Mouse (Mus musculus): Measurements from ENCODE around the gene Polr2a.

The Polr2a gene

DNA sequence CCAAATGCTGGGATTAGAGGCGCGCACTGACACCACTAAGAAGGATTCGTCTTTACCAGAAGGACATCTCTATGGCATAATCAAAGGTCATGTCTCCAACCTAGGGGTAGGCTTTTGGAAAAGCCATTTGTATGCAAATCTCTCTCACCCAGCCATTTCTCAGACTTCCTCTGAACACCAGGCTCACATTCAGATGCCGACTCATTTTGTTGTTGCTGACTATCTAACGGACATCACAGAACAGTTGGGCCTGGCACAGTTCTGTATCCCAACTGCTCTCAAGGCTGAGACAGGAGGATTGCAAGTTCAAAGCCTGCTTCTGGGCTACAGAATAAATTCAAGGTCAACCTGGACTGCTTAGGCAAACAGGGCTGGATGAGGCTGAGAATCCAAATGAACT, 28.9 kb upstream of the Polr2a start:
- in situ Hi-C loops (cut with MboI, MseI), result loop anchor here (25.0 kb wide), 1 partner anchor 1600 kb away; no protein-coding TSS in a partner anchor

DNA sequence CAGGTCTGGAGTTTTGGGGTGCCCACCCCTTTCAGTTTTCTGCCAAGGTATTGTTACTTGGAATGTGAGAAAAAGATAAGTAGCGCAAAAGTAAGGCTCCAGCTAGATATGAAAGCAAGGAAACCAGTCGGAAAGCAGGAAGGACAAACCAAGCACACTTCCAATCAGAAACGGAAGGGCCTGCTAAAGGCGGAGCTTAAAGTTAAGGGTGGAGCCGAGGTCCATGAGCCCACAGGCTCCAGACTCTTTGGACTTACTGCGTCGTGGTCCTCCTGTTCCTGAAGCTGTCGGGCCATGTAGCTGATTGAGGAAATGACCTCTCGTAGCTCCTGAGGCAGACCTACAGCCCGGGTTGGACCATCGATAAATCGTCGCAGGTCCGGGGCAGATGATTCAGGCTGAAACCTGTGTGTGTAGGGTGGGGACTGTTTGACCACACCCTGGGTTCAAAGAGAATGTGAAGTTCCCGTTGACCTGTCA, 26.4 kb upstream of the Polr2a start:
- in situ Hi-C loops (cut with MboI, MseI), result loop anchor here (25.0 kb wide), 1 partner anchor 1598 kb away; no protein-coding TSS in a partner anchor

DNA sequence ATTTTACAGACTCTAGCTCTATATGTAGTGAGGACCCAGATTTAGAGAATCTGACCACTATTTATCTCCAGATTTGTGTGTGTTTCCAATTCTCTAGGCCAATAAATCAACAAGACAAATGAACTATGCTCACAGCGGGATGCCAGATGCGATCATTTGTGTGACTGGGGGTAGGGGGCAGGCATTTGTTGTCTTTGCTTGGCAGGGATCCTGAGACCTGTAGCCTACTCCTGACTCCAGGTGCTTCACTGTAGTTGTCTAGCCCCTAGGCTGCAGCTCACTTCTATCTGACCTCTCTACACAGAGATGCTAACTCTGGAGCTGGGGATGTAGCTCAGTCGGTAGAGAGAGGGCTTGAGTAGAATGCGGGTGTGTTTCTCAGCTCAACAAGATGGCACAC, 23.4 kb upstream of the Polr2a start:
- in situ Hi-C loops (cut with MboI, MseI), result loop anchor here (25.0 kb wide), 1 partner anchor 1595 kb away; no protein-coding TSS in a partner anchor

DNA sequence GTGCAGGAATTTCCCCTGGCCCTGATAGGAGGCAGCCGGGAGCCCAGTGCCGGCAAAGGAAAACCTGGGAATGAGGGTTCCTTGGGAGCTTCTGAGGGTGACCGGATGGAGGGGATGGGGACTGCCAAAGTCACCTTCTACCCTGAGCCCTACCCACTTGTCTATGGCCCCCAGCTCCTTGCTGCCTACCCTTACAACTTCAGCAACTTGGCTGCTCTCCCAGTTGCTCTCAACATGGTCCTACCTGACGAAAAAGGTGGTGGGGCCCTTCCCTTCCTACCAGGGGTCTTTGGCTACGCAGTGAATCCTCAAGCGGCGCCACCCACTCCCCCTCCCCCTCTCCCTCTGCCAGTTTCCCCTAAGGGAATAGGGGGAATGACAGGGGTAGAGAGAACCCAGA, 20.5 kb upstream of the Polr2a start:
- in situ Hi-C loops (cut with MboI, MseI), result loop anchor here (25.0 kb wide), 1 partner anchor 1592 kb away; no protein-coding TSS in a partner anchor

DNA sequence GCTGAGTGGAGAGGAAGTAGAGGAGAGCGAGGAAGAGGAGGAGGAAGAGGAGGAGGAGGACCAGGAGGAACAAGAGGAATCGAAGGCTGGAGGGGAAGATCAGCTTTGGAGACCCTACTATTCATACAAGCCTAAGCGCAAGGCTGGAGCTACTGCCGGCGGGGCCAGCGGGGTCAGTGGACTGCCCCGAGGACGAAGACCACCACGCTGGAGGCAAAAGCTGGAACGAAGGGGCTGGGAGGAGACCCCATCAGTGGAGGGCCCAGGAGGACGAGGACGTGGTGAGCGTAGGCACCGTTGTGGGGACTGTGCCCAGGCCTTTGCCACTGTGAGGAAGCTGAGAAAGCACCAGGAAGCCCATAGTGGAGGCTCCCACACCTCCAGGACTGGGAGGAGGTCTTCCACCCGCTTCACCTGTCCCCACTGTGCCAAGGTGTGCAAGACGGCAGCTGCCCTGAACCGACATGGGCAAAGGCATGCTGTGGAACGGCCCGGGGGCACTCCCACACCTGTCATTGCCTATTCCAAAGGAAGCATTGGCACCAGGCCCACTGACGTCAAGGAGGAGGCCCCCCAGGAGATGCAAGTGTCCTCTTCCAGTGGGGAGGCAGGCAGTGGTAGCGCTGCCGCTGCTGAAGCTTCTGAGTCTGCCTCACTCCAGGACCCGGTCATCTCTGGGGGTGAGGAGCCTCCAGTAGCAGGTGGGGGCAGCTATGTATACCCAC, 20.0 kb upstream of the Polr2a start:
- in situ Hi-C loops (cut with MboI, MseI), result loop anchor here (25.0 kb wide), 1 partner anchor 1591 kb away; no protein-coding TSS in a partner anchor

DNA sequence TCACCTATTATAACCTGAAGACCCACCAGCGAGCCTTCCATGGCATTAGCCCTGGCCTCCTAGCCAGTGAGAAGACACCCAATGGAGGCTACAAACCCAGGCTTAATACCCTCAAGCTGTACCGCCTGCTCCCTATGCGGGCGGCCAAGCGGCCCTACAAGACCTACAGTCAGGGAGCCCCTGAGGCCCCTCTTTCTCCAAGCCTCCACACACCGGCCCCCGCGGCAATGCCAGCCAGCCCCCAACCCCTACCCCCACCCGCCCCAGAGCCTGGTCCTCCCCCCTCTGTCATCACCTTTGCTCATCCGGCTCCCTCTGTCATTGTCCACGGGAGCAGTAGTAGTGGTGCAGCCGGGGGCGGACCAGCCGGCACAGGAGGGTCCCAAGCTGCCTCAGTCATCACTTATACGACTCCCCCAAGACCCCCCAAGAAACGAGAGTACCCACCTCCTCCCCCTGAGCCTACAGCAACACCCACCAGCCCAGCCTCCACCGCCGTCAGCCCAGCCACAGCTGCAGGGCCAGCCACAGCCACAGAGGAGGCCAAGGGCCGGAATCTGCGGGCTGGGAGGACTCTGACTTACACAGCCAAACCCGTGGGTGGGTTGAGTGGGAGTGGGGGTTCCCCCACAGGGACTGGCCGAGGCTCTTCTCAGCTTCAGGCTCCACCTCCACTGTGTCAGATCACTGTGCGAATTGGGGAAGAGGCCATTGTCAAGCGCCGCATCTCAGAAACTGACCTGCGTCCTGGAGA, 19.2 kb upstream of the Polr2a start:
- in situ Hi-C loops (cut with MboI, MseI), result loop anchor here (25.0 kb wide), 1 partner anchor 1590 kb away; no protein-coding TSS in a partner anchor

DNA sequence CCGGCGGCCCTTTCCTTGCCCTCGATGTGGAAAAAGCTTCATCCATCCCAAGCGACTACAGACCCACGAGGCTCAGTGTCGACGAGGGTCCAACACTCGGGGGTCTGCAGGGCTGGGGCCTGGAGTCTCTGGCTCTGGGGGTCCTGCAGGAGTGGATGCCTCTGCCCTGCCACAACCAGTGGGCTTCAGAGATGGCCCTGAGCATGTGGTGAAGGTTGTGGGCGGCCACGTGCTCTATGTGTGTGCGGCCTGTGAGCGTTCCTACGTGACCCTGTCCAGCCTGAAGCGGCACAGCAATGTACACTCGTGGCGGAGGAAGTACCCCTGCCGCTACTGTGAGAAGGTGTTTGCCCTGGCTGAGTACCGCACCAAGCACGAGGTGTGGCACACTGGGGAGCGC, 18.1 kb upstream of the Polr2a start:
- in situ Hi-C loops (cut with MboI, MseI), result loop anchor here (25.0 kb wide), 1 partner anchor 1589 kb away; no protein-coding TSS in a partner anchor

DNA sequence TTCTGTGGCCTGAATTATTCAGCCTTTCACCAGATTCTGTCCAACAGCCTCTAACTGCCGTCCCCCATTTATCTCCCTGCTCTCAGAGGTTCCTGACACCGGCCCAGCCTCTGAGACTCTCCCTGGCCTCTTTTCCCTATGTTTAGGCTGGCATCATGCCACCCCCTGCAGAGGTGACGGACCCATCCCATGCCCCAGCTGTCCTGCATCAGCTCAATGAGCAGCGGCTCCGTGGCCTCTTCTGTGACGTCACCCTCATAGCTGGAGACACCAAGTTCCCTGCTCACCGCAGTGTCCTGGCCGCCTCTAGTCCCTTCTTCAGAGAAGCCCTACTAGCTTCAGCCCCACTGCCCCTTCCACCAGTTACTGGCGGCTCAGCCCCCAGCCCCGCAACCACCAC, 17.3 kb upstream of the Polr2a start:
- in situ Hi-C loops (cut with MboI, MseI), result loop anchor here (25.0 kb wide), 1 partner anchor 1588 kb away; no protein-coding TSS in a partner anchor

DNA sequence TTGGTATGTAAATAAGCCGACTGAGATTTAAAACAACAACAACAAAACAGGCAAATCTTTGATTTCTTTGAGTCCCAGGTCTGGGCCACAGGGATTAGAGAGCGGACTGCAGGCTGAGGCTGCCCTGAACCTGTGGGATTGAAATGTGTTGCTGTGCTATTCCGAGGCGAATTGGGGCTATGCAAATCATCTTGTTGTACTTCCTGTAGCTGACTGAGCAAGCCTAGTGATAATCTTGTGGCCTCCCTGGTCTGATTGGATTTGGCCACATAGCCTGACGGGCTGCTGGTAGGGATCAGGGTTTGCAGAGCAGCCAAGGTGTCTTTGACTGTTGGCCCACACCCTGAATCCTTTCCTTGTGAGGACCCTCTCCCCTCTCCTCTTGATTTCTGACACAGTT, 16.5 kb upstream of the Polr2a start:
- in situ Hi-C loops (cut with MboI, MseI), result loop anchor here (25.0 kb wide), 1 partner anchor 1588 kb away; no protein-coding TSS in a partner anchor

DNA sequence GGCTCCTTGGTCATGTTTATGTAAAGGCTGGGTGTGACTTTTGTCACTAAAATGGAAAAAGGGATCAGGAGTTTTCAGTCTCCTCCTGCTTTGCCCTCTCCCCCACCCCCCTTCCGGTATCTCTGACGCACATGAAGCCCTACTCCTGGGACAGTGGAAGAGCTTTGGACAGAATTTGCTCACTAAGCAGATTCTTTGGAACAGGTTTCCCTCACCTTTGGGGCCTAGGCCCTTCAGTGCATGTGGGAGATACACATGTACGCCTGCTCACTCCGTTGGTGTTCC, 9.1 kb upstream of the Polr2a start:
- in situ Hi-C loops (cut with MboI, MseI), result loop anchor here (5.0 kb wide), 1 partner anchor 35 kb away; the partner anchor contains the start of gene Fgf11

DNA sequence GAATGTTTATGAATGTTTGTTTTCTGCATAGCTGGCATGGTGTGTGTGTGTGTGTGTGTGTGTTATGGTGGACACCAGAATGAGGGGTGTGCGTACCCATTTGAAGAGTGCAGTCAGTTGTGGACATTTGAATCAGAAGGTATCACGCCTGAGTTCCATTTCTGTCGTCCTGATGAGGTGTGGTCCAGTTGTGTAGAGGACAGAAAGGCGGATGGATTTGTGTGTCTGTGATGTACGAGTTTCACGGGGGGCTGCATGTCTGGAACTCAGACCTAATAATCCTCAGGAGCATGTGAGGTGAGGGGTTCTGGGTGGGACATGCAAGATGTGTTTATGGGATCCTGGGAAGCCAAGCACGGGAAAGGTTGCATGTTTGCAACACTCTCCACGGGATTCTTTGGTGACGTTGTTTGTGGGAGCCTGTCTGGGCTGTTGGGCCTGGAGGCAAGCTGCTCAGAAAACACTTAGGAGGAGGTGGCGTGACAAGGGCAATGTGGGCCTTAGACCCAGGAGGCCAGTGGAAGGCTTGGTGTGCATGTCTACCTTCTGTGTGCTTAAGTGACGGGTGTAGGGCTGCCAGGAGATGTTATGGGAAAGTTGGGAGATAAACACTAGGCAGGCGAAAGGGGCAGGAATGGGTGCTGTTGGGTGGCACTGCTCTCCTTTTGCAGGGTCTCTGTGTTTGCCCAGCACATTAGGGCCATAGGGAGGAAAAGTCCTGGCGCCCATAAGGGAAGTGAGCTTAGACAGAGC, 8.6 kb upstream of the Polr2a start:
- in situ Hi-C loops (cut with MboI, MseI), result loop anchor here (5.0 kb wide), 1 partner anchor 35 kb away; the partner anchor contains the start of gene Fgf11

DNA sequence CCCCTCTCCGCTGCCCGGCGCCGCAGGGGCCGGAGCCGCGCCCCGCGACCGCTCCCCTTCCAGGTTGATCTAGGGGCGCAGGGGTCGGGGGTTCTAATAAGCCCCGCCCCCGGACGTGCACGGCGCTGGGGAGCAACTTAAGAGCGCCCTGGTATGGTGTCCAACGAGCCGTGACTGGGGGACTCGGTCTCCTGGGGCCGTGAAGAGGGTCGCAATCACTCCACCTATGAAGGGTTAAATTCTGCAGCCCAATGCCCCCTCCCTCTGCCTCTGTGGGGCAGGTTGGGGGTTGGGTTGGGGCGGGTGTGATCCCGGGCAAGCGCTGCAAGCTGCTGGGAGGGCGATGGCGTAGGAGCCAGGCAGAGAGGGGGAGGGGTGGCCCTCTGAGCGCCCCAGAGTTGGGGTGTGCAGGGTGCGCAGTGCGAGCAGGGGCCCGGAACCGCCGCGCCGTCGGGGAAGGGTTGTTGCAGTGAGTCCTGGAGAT, 7.7 kb upstream of the Polr2a start:
- in situ Hi-C loops (cut with MboI, MseI), result loop anchor here (5.0 kb wide), 1 partner anchor 36 kb away; the partner anchor contains the start of gene Fgf11

DNA sequence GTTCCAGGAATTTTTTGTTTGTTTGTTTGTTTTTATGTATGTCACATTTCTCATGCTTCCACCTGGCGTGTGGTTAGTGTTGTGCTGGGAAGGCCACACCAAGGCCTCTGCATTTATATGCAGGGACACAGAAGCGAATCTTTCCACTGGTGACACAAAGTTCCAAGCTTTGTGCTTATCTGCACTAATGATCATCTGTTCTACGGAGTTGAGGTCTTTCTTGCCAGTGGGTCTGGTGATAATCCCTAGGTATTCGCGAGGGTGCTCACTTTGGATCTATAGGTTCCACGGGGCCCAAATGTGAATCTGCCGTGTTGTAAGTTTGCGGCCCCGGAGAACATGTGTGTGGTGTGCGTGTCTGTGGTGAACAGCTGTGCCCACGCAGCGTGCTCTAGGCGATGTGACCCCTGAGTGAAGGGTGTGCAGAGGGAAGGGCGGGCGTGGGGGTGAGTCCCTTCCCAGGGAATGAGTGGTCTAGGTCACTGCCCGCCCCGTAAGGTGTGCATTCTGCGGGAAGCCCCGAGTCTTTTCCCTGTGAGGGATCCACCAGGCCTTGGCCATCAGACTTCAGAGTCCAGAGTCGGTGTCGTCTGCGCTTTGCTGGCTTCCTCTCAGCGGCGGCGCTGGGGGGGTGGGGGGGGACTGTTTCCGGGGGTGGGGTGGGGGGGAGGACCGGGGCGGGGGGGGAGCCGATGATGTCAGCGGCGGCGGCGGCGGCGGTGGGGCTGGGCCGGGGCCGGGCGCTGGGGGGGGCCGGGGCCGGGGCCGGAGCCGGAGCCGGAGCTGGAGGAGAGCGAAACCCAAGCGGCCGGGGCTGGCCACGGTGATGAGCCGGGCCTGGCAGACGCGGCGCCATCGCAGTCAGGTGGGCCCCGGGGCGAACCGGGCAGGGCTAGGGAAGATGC, 7.0 kb upstream of the Polr2a start, which contains the start of gene Zbtb4:
Gene Zbtb4 (plus strand): TSS at position 692 of the 905 bp plus-strand sequence.
- in situ Hi-C loops (cut with MboI, MseI), result loop anchor here (5.0 kb wide), 1 partner anchor 37 kb away; the partner anchor contains the start of gene Fgf11

DNA sequence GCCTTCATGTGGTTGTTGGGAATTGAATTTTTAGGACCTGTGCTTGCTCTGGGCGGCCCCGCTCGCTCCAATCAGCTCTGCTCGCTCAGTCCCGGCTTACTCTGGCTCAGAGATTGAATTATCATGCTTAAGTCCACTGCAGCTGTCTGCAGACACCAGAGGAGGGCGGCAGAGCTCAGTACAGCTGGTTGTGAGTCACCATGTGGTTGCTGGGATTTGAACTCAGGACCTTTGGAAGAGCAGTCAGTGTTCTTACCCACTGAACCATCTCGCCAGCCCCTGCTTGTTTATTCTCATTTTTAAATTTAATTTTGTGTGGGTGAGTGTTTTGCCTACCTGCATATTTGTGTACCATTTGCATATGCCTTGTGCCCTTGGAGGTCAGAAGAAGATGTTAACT, 5.1 kb upstream of the Polr2a start:
- in situ Hi-C loops (cut with MboI, MseI), result no loop called here

DNA sequence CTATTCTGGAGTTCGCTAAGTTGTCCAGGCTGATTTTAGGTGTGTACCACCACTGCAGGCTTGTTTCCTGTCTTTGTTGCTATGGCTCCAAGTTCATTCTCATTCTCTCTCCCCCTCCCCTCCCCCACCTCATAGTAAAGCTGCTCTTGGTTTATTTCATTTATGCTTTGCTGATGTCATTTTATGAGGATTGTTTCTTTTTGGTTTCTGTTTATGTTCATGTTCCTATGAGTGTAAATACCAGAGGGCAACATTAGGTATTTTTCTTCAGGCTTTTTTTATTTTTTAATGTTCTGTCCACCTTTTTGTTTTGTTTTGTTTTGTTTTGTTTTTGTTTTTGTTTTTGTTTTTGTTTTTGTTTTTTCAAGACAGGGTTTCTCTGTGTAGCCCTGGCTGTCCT, 3.4 kb upstream of the Polr2a start, which contains the start of gene Slc35g3:
Gene Slc35g3 (minus strand): TSS at position 101 of the 400 bp plus-strand sequence.
- in situ Hi-C loops (cut with MboI, MseI), result no loop called here

DNA sequence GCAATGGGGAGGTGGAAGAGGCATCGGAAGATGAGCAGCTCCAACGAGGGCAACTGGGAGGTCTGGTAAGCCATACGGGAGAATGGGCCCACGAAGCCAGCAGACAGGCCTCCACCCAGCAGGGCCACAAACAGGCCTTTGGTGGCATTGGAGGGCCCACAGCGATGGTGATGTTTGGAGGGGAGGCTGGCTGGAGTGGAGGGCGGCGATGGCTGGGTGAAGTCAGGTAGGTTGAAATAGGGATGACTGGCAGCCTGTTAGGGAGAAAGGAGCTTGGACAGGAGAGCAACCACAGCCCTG, 2.4 kb upstream of the Polr2a start:
- in situ Hi-C loops (cut with MboI, MseI), result no loop called here

DNA sequence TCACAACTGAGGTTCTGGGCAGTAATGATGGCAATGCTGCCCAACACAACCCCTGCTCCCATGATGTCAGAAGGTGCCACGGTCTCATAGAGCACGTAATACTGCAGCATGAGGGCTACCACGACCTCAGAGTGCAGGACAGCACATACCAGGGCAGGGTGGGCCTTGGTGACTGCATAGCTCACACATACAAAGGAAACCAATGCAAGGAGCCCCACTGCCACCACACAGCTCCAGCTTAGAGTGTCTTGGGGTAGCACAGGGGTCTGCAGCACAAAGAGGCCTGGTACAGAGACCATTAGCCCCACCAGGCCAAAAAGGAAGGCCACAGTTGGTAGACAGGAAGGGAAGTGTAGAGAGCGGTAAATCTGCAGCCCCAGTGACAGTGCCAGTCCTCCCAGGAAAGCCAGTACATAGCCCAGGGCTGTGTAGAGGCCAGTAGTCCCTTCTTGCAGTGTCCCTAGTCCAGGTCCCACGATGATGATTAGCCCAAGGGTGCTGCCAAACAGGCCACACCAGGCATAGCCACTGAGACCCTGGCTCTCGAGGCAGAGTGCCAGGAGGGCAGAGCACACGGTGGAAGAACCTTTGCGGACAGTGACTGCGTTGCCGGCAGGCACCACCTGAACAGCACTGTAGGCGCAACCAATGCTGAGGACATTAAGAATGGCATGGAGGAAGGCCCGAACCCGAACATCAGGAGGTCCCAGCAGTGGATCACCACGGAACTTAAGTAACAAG, 1.9 kb upstream of the Polr2a start:
- in situ Hi-C loops (cut with MboI, MseI), result no loop called here

DNA sequence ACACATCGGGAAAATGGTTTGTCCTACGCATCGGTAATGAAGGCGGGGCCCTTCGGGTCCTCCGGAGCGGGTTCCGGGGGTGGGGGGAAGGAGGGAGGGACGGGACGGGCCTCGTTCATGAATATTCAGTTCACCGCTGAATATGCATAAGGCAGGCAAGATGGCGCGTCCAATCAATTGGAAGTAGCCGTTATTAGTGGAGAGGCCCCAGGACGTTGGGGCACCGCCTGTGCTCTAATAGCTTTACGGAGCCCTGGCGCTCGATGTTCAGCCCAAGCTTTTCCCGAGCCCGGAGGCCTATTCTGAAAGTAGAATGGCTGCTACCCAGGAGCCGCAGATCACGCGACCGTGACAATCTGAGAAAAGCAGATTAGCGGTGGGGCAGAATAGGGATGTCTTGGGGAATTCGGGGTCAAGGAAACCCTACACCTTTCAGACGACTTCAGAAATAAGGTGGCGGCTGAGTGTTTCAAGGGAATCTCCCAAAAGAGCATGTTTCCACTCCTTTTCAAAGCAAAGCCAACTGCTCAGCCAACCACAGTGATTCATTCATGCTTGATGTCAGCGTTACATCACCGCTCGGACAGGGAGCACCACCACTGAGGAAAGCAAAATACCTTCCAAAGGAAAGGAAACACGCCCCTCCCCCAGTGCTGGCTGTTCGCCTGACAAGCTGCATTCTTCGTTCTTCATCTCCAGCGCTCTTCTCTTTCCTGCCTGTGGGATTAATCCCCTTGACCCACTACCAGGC, 709 bp upstream of the Polr2a start:
- in situ Hi-C loops (cut with MboI, MseI), result no loop called here

DNA sequence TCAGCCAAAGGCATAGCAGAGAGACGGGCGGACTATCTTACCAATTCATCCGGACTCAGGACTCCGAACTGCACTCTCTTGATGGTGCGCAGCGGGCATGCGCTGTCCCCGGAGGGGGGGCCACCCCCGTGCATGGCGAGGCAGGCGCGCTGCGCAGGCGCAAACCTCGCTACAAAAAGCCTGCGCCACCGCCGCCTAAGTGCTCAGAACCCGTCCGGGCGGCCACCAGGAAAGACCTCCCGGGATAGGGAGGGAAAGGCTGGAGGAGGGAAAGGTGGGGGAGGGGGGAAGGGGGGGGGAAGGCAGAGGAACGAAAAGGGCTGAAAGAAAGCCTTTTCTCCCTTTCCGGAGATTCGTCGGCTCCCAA, 364 bp downstream of the Polr2a start:
- in situ Hi-C loops (cut with MboI, MseI), result no loop called here

Data from regulatory T cell (primary cell).